Mouse (Mus musculus) embryonic facial prominence, embryonic 15.5 days (tissue): Measurements from ENCODE around the gene Lrp8. TPM values are rescaled to one million over a fixed set of nuclear protein-coding genes. Genes with fewer than 3 reads are reported as not detected.

Source experiments
- ATAC-seq: fragments of 200-750 bp; cut with Nextera tagmentation; 2 replicates; pipeline ENCODE4 v1.8.0; 2017; ENCODE audit warnings: low read depth, moderate TSS enrichment; ENCODE audit not compliant: insufficient number of reproducible peaks, low FRiP score, low TSS enrichment
- H3K27ac ChIP-seq: fragments of 300-500 bp; sonication (generic); replicated peaks from 2 replicates; pipeline ENCODE4 v1.5.1; 2015; ENCODE audit warnings: mild to moderate bottlenecking, inconsistent platforms
- H3K27me3 ChIP-seq: fragments of 300-500 bp; sonication (generic); 2 replicates; pipeline ENCODE4 v1.6.1; 2015; ENCODE audit warnings: inconsistent platforms
- H3K36me3 ChIP-seq: fragments of 300-500 bp; sonication (generic); 2 replicates; pipeline ENCODE4 v1.6.1; 2015; ENCODE audit warnings: mild to moderate bottlenecking, inconsistent platforms
- H3K4me1 ChIP-seq: fragments of 300-500 bp; sonication (generic); 2 replicates; pipeline ENCODE4 v1.6.1; 2015; ENCODE audit warnings: inconsistent platforms
- H3K4me2 ChIP-seq: fragments of 300-500 bp; sonication (generic); replicated peaks from 2 replicates; pipeline ENCODE4 v1.6.1; 2015; ENCODE audit warnings: mild to moderate bottlenecking, inconsistent platforms
- H3K4me3 ChIP-seq: fragments of 300-500 bp; sonication (generic); replicated peaks from 2 replicates; pipeline ENCODE4 v1.5.1; 2015; ENCODE audit warnings: mild to moderate bottlenecking, inconsistent platforms
- H3K9ac ChIP-seq: fragments of 300-500 bp; sonication (generic); 2 replicates; pipeline ENCODE4 v1.6.1; 2015; ENCODE audit warnings: inconsistent platforms
- H3K9me3 ChIP-seq: fragments of 300-500 bp; sonication (generic); replicated peaks from 2 replicates; pipeline ENCODE4 v1.6.1; 2016; ENCODE audit warnings: inconsistent platforms
- WGBS: fragments of 180-500 bp; shearing (Covaris S2); methylation state at CpG from one replicate; pipeline ENCODE4 v1.1.7; 2015; 5-methylcytosine and 5-hydroxymethylcytosine counted together
- polyA plus RNA-seq: library from polyadenylated mRNA; unstranded; fragments of >200 nt; fragmentation: Nextera tagmentation; extraction: Ambion mirVana; gene quantifications from 2 replicates; pipeline ENCODE4 v1.2.1, GENCODE M21; 2015

Gene Lrp8
- polyA plus RNA-seq, 1 experiment from 2014 or later: 3.5 TPM

DNA sequence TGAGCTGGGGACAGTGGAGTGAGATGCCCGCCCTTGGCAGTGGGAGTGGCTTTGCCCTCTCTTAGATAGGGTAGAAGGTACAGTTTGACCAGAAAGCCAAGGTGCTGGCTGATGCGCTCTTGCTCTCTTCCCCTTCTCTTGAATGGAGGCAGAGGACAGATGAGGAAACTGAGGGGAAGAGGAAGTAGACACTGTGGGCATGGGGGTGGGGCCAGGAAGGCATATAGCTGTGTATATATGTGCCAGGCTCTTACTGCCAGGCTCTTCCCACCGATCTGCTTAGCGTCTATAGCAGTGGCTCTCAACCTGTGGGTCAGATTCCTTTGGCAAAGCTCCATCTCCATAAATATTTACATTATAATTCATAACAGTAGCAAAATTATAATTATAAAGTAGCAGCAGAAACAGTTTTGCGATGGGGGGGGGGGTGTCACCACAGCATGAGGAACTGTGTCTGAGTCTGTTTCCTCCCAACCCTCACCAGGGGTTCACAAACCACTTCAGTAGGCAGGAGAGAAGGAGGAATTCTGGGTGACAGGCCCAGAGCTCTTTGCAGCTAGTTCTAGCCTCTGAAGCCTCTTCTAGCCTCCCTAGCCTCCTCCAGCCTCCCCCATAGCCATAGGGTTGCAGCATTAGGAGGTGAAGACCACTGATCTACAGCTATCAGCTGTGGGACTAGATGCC is 24.9 kb upstream of the Lrp8 start:
- 77% methylated on average over 5 of the region's 5 CpGs for WGBS
- ATAC-seq: no peak
- Histone ChIP-seq H3K4me3 (no peak overlapping the region), H3K4me2 (no peak overlapping the region), H3K9me3 (no peaks in the 10 kb centered on the region), H3K27me3 (no peaks in the 10 kb centered on the region), H3K27ac (no peak overlapping the region), H3K9ac (no peak overlapping the region), H3K4me1 (no peaks in the 10 kb centered on the region), H3K36me3 (no peaks in the 10 kb centered on the region)

DNA sequence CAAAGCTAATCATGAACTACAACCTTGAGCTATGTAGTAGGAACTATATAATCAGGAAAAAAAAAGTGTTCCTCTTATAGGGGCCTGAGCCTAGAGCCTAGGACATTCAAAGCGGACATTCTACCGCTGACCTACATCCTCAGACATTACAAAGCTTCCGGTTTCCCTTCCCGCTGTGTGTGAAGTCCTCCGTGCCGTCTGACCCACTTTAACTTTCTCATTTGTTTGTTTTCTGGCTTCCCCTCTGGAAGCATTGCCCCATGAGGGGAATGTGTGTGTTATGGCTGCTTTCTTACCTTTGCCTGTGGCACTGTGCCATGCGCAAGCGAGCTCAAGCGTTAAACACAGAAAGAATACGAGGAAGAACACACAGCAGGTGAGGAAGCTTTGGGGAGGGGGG is 18.5 kb upstream of the Lrp8 start:
- 71% methylated on average over 10 of the region's 10 CpGs for WGBS

DNA sequence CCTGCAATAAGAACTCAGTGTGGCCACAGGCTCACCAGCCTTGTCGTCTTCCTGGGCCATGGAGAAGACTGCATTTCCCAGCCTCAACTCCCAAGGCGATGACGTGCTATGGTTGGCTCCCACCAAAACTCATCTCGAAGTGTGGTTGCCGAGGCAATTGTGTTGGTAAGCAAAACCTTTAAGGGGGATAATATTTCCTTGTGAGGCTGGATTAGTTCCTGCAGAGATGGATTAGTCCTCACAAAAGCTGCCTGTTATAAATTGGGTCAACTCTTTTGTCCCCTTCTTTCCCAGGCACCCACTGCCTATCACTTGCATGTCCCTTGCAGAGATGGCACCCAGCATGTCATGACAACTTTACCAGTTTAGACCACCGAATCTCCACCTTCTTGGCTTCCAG is 13.2 kb upstream of the Lrp8 start:
- WGBS: 87% methylated on average over 6 of the region's 6 CpGs
- H3K27me3 ChIP-seq: no peaks in the 10 kb centered on the region
- H3K36me3 ChIP-seq: no peaks in the 10 kb centered on the region
- no peaks in the 10 kb centered on the region for H3K4me1 ChIP-seq
- no peak overlapping the region for H3K27ac ChIP-seq
- no peak overlapping the region for H3K9ac ChIP-seq
- no peak for ATAC-seq
- H3K4me2 ChIP-seq: no peak overlapping the region
- H3K9me3 ChIP-seq: no peaks in the 10 kb centered on the region
- no peak overlapping the region for H3K4me3 ChIP-seq

More for the DNA sequence above, 18.5 kb upstream of the Lrp8 start:
- Histone ChIP-seq H3K36me3 (no peaks in the 10 kb centered on the region), H3K27ac (no peak overlapping the region), H3K4me2 (no peak overlapping the region), H3K4me3 (no peak overlapping the region), H3K27me3 (no peaks in the 10 kb centered on the region), H3K4me1 (no peaks in the 10 kb centered on the region), H3K9me3 (no peaks in the 10 kb centered on the region), H3K9ac (no peak overlapping the region)
- no peak for ATAC-seq

GRCm38 (mm10) chr4:107800801-107801200 is 1.3 kb upstream of the Lrp8 start:
- Histone ChIP-seq H3K4me1 (peaks cover 28% of the 10 kb centered on the region), H3K9me3 (no peaks in the 10 kb centered on the region), H3K36me3 (no peaks in the 10 kb centered on the region), H3K9ac (no peak overlapping the region), H3K27me3 (peaks cover 21% of the 10 kb centered on the region), H3K4me3 (no peak overlapping the region), H3K27ac (no peak overlapping the region), H3K4me2 (no peak overlapping the region)
- WGBS: 82% methylated on average over 6 of the region's 6 CpGs
- no peak for ATAC-seq

DNA sequence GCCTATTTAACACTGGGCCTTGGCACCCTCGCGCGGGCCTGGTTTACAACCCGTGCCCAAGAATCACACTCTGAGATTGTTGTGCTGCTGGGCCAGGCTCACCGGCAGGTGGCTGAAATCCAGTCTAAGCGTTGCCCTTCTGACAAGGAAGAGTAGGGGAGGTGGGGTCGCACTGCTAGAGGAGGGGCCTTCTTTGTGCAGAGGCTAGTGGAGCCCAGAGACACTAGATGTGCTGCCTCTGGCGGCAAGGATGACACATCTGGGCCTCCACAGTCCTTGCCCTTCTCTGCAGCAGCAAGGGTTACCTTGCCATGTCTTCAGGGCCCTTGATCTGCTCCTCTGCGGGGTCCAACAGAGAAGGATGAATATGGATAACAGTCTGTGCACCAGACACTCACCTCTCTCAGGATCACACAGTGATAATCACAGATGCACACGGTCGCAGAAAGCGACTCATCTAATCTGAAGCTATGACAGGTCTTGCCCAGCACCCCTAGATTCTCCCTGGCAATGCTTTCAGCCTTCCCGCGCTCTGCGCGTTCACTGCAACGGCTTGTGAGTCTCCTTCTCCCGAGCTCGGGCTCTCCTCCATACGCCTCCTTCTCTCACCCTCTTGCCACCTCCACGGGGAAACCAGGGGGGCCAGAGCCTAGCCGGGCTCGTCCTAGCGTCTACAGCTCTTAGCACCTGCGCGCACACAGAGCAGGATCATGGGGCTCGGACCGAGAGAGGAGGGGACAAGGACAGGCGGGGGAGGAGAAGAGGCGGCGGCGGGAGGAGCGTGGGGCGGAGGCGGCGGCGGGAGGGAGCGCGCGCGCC is 486 bp upstream of the Lrp8 start:
- peak; percentile 52 for ATAC-seq
- H3K27me3 ChIP-seq: peaks cover 21% of the 10 kb centered on the region
- peaks cover 28% of the 10 kb centered on the region for H3K4me1 ChIP-seq
- H3K9ac ChIP-seq: peak overlapping the region; percentile 62
- H3K4me3 ChIP-seq: peak overlapping the region; percentile 72
- no peaks in the 10 kb centered on the region for H3K36me3 ChIP-seq
- peak overlapping the region; percentile 99 for H3K4me2 ChIP-seq
- H3K9me3 ChIP-seq: no peaks in the 10 kb centered on the region
- H3K27ac ChIP-seq: 0 out of 2 replicates have a peak overlapping the region, but pooled peaks have one; percentile 25
- WGBS: 2% methylated on average over 35 of the region's 41 CpGs

- Histone ChIP-seq H3K9ac (peak overlapping the region; percentile 62), H3K36me3 (no peaks in the 10 kb centered on the region), H3K4me2 (peak overlapping the region; percentile 99), H3K9me3 (no peaks in the 10 kb centered on the region), H3K27me3 (peaks cover 21% of the 10 kb centered on the region), H3K4me3 (peak overlapping the region; percentile 72), H3K27ac (no peak overlapping the region; the same call in 1 of the 2 replicates), H3K4me1 (peaks cover 28% of the 10 kb centered on the region)
- 0 out of 2 replicates have a peak, but pooled peaks have one; percentile 9 for ATAC-seq
- 1% methylated on average over 65 of the region's 65 CpGs for WGBS
Measured at GRCm38 (mm10) chr4:107802450-107803331, 630 bp downstream of the Lrp8 start.

DNA sequence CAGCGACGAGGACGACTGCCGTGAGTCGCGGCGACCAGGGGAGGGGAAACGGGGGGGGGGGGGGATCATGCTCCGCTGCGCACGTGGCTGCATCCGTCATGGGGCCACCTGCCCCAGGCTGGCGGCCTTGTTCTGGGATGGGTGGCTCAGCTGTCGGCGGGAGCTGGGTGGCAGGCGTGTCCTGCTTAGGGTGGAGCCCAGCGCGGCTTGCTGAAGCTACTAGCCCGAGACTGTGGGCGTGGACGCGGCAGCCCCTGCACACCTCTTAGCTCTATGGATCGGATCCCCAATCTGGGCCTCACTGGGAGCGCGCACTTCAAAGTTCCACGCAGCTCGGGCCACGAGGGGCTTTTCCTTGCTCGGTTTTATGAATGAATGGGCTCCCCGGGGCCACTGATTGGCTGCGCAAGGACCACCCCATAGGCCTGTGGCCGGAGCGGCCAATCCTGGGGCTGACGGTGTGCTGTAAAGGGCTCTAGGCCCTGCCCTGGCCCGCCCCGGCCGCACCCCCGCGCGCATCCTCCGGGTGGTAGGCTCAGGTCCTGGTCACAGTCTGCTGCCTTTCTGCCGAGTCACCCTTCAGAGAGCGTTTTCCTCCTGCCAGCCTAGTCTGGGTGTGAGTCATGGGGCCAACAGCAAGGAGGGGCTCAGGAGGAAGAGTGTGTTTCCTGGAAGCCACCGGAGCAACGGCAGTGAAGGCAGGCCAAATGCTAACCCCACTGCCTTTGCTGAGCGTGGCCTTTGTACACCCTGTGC is 1.5 kb downstream of the Lrp8 start:
- H3K36me3 ChIP-seq: no peaks in the 10 kb centered on the region
- H3K4me2 ChIP-seq: peak overlapping the region; percentile 99
- no peak overlapping the region for H3K9ac ChIP-seq
- under 1% methylated on average over 46 of the region's 46 CpGs for WGBS
- H3K27me3 ChIP-seq: peaks cover 21% of the 10 kb centered on the region
- ATAC-seq: peak; percentile 84
- H3K27ac ChIP-seq: no peak overlapping the region
- H3K4me1 ChIP-seq: peaks cover 28% of the 10 kb centered on the region
- no peaks in the 10 kb centered on the region for H3K9me3 ChIP-seq
- H3K4me3 ChIP-seq: peak overlapping the region; percentile 72

DNA sequence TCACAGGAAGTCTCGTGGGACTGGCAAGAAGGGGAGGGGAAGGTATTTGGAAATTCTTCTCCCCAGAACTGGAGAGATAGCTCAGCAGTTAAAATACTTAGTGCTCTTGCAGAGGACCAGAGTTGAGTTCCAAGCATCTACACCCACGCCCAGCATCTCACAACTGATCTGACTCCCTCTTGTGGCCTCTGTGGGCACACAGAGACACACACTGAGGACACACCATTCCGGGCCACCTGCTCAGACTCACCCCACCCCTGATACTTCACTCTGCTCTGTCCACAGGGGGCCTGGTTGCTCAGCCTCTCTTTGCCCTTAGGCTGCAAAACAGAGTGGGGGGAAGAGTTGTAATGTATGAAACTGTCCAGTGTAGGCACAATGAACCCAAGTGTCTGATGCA is 3.4 kb downstream of the Lrp8 start:
- Histone ChIP-seq H3K4me1 (peaks cover 28% of the 10 kb centered on the region), H3K9me3 (no peaks in the 10 kb centered on the region), H3K36me3 (no peaks in the 10 kb centered on the region), H3K27ac (no peak overlapping the region), H3K4me3 (no peak overlapping the region), H3K27me3 (peaks cover 19% of the 10 kb centered on the region), H3K9ac (no peak overlapping the region), H3K4me2 (no peak overlapping the region)
- ATAC-seq: no peak
- 70% methylated on average over 3 of the region's 3 CpGs for WGBS

GRCm38 (mm10) chr4:107807796-107808195 is 5.7 kb downstream of the Lrp8 start:
- H3K27ac ChIP-seq: no peak overlapping the region
- H3K9ac ChIP-seq: no peak overlapping the region
- H3K4me2 ChIP-seq: no peak overlapping the region
- peaks cover 15% of the 10 kb centered on the region for H3K27me3 ChIP-seq
- no peak overlapping the region for H3K4me3 ChIP-seq
- no peak for ATAC-seq
- no peaks in the 10 kb centered on the region for H3K36me3 ChIP-seq
- peaks cover 15% of the 10 kb centered on the region for H3K4me1 ChIP-seq
- WGBS: 66% methylated on average over 4 of the region's 4 CpGs
- no peaks in the 10 kb centered on the region for H3K9me3 ChIP-seq

DNA sequence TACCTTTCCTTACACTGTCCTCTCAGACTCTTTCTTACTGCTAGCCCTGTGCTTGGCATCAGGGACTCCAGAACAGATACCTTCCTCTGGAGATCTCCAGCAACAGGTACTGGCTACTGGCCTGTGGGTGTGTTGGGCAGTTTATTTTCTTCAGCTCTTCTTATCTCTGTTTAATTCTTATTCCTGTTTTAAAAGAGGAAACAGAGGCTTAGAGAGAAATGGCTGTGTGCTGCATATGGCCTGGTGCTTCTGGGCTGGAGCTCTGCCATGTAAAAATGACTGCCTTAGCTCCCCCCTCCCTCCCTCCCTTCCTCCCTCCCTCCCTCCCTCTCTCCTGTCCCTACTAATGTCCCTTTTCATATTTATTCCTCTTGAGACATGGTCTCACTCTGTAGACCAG is 6.6 kb downstream of the Lrp8 start:
- no peaks in the 10 kb centered on the region for H3K36me3 ChIP-seq
- no peak overlapping the region for H3K4me3 ChIP-seq
- peaks cover 15% of the 10 kb centered on the region for H3K27me3 ChIP-seq
- H3K27ac ChIP-seq: no peak overlapping the region
- peaks cover 7% of the 10 kb centered on the region for H3K4me1 ChIP-seq
- no peak overlapping the region for H3K9ac ChIP-seq
- no peak overlapping the region for H3K4me2 ChIP-seq
- no peaks in the 10 kb centered on the region for H3K9me3 ChIP-seq
- ATAC-seq: no peak
